Mouse (Mus musculus) forebrain, embryonic 11.5 days (tissue): ENCODE data around the gene Upk3a. TPM values are rescaled to one million over a fixed set of nuclear protein-coding genes. Genes with fewer than 3 reads are reported as not detected.

Experiments used
- ATAC-seq: fragments of 200-750 bp; cut with Nextera tagmentation; replicated peaks from 2 replicates; pipeline ENCODE4 v1.8.0; 2017; ENCODE audit warnings: moderate TSS enrichment; ENCODE audit not compliant: low FRiP score
- DNase-seq: peaks from one replicate; pipeline ENCODE4 v3.0.0-alpha.2; 2017; ENCODE audit warnings: low spot score
- H3K27ac ChIP-seq: fragments of 300-500 bp; sonication (generic); 2 replicates; pipeline ENCODE4 v1.5.1; 2014; ENCODE audit warnings: low read depth, low read length
- H3K27me3 ChIP-seq: fragments of 300-500 bp; sonication (generic); 2 replicates; pipeline ENCODE4 v1.6.1; 2014; ENCODE audit warnings: mild to moderate bottlenecking, low read length, mixed read lengths; ENCODE audit not compliant: control insufficient read depth, insufficient read depth
- H3K36me3 ChIP-seq: fragments of 300-500 bp; sonication (generic); 2 replicates; pipeline ENCODE4 v1.6.1; 2014; ENCODE audit warnings: mild to moderate bottlenecking, low read length, moderate library complexity, mixed read lengths; ENCODE audit not compliant: control insufficient read depth, insufficient read depth
- H3K4me1 ChIP-seq: fragments of 300-500 bp; sonication (generic); replicated peaks from 2 replicates; pipeline ENCODE4 v1.6.1; 2014; ENCODE audit warnings: low read length, mixed read lengths; ENCODE audit not compliant: control insufficient read depth, insufficient read depth
- H3K4me2 ChIP-seq: fragments of 300-500 bp; sonication (generic); 2 replicates; pipeline ENCODE4 v1.6.1; 2014; ENCODE audit warnings: low read depth, mild to moderate bottlenecking, low read length, moderate library complexity, mixed read lengths; ENCODE audit not compliant: severe bottlenecking
- H3K4me3 ChIP-seq: fragments of 300-500 bp; sonication (generic); 2 replicates; pipeline ENCODE4 v1.5.1; 2014; ENCODE audit warnings: low read depth, low read length
- H3K9ac ChIP-seq: fragments of 300-500 bp; sonication (generic); 2 replicates; pipeline ENCODE4 v1.6.1; 2014; ENCODE audit warnings: low read length
- H3K9me3 ChIP-seq: fragments of 300-500 bp; sonication (generic); 2 replicates; pipeline ENCODE4 v1.6.1; 2016; ENCODE audit warnings: low read length, mixed read lengths; ENCODE audit not compliant: control insufficient read depth
- WGBS: fragments of 180-500 bp; shearing (Covaris S2); extraction: QIAGEN DNeasy Blood & Tissue Kit; methylation state at CpG from one replicate; pipeline ENCODE4 v1.1.7; 2014; 5-methylcytosine and 5-hydroxymethylcytosine counted together
- polyA plus RNA-seq: library from polyadenylated mRNA; unstranded; fragments of >200 nt; fragmentation: Nextera tagmentation; extraction: Ambion mirVana; gene quantifications from 2 replicates; pipeline ENCODE4 v1.2.1, GENCODE M21; 2014

Gene Upk3a
- polyA plus RNA-seq, 1 experiment from 2014 or later, result not detected

- no peaks in the 10 kb centered on the region for H3K27me3 ChIP-seq
- DNase-seq (no peak), ATAC-seq (no peak)
- no peak overlapping the region for H3K27ac ChIP-seq
- H3K9ac ChIP-seq, result no peak overlapping the region
- H3K36me3 ChIP-seq, result no peaks in the 10 kb centered on the region
- no peak overlapping the region for H3K4me2 ChIP-seq
- no peak overlapping the region for H3K4me3 ChIP-seq
- 51% methylated on average over 6 of the region's 6 CpGs for WGBS
- H3K4me1 ChIP-seq, result no peaks in the 10 kb centered on the region
- no peaks in the 10 kb centered on the region for H3K9me3 ChIP-seq
These were observed 21.9 kb upstream of the Upk3a start for GRCm38 (mm10) chr15:84995041-84995440.

- Histone ChIP-seq H3K4me3 (no peak overlapping the region), H3K27ac (no peak overlapping the region), H3K27me3 (no peaks in the 10 kb centered on the region), H3K4me2 (no peak overlapping the region), H3K36me3 (no peaks in the 10 kb centered on the region), H3K9ac (no peak overlapping the region), H3K9me3 (no peaks in the 10 kb centered on the region), H3K4me1 (no peaks in the 10 kb centered on the region)
- ATAC-seq (no peak), DNase-seq (peak; percentile 75)
- 15% methylated on average over 1 of the region's 1 CpGs for WGBS
These were observed 21.0 kb upstream of the Upk3a start for GRCm38 (mm10) chr15:84995967-84996366.

- Histone ChIP-seq H3K36me3 (no peaks in the 10 kb centered on the region), H3K4me1 (no peaks in the 10 kb centered on the region), H3K4me3 (no peak overlapping the region), H3K27me3 (no peaks in the 10 kb centered on the region), H3K9ac (no peak overlapping the region), H3K4me2 (no peak overlapping the region), H3K9me3 (no peaks in the 10 kb centered on the region), H3K27ac (no peak overlapping the region)
- WGBS, result 79% methylated on average over 14 of the region's 14 CpGs
- DNase-seq (no peak), ATAC-seq (no peak)
These were observed 19.0 kb upstream of the Upk3a start for GRCm38 (mm10) chr15:84997768-84998454.

GRCm38 (mm10) chr15:84999911-85000310 is 17.0 kb upstream of the Upk3a start:
- WGBS, result 69% methylated on average over 7 of the region's 7 CpGs

GRCm38 (mm10) chr15:85000984-85001982 is 15.7 kb upstream of the Upk3a start:
- Histone ChIP-seq H3K36me3 (no peaks in the 10 kb centered on the region), H3K4me2 (no peak overlapping the region), H3K9ac (no peak overlapping the region), H3K27me3 (no peaks in the 10 kb centered on the region), H3K4me1 (no peaks in the 10 kb centered on the region), H3K27ac (no peak overlapping the region), H3K9me3 (no peaks in the 10 kb centered on the region), H3K4me3 (no peak overlapping the region)
- ATAC-seq (no peak), DNase-seq (peak; percentile 88)
- 20% methylated on average over 29 of the region's 29 CpGs for WGBS

More at GRCm38 (mm10) chr15:84999911-85000310, 17.0 kb upstream of the Upk3a start:
- no peaks in the 10 kb centered on the region for H3K27me3 ChIP-seq
- H3K4me2 ChIP-seq, result no peak overlapping the region
- no peak overlapping the region for H3K27ac ChIP-seq
- DNase-seq (no peak), ATAC-seq (no peak)
- H3K9me3 ChIP-seq, result no peaks in the 10 kb centered on the region
- H3K9ac ChIP-seq, result no peak overlapping the region
- H3K4me1 ChIP-seq, result no peaks in the 10 kb centered on the region
- no peaks in the 10 kb centered on the region for H3K36me3 ChIP-seq
- no peak overlapping the region for H3K4me3 ChIP-seq

- no peak overlapping the region for H3K9ac ChIP-seq
- H3K27ac ChIP-seq, result no peak overlapping the region
- no peak overlapping the region for H3K4me3 ChIP-seq
- H3K27me3 ChIP-seq, result no peaks in the 10 kb centered on the region
- no peaks in the 10 kb centered on the region for H3K9me3 ChIP-seq
- H3K4me1 ChIP-seq, result no peaks in the 10 kb centered on the region
- ATAC-seq, result no peak
- 79% methylated on average over 8 of the region's 8 CpGs for WGBS
- DNase-seq, result no peak
- H3K36me3 ChIP-seq, result no peaks in the 10 kb centered on the region
- H3K4me2 ChIP-seq, result no peak overlapping the region
These were observed 7.3 kb upstream of the Upk3a start for GRCm38 (mm10) chr15:85009666-85010065.

GRCm38 (mm10) chr15:85011895-85012661 is 4.9 kb upstream of the Upk3a start:
- Histone ChIP-seq H3K27me3 (peaks cover 2% of the 10 kb centered on the region; the same call in 1 of the 2 replicates), H3K4me3 (no peak overlapping the region), H3K9me3 (no peaks in the 10 kb centered on the region), H3K27ac (no peak overlapping the region; the same call in 1 of the 2 replicates), H3K4me2 (no peak overlapping the region), H3K9ac (no peak overlapping the region), H3K36me3 (no peaks in the 10 kb centered on the region), H3K4me1 (0 out of 2 replicates have a peak, but pooled peaks cover 1% of the 10 kb centered on the region)
- no peak for ATAC-seq
- 51% methylated on average over 19 of the region's 19 CpGs for WGBS
- no peak for DNase-seq

GRCm38 (mm10) chr15:85012662-85013054 is 4.3 kb upstream of the Upk3a start:
- Histone ChIP-seq H3K9me3 (no peaks in the 10 kb centered on the region), H3K4me2 (no peak overlapping the region), H3K9ac (no peak overlapping the region), H3K27ac (no peak overlapping the region), H3K4me3 (no peak overlapping the region), H3K4me1 (0 out of 2 replicates have a peak, but pooled peaks cover 2% of the 10 kb centered on the region), H3K27me3 (peaks cover 2% of the 10 kb centered on the region; the same call in 1 of the 2 replicates), H3K36me3 (no peaks in the 10 kb centered on the region)
- ATAC-seq, result no peak
- WGBS, result 66% methylated on average over 2 of the region's 2 CpGs
- DNase-seq, result no peak
